Mouse (Mus musculus): Measurements from ENCODE around the gene Mrps33. TPM values are rescaled to one million over a fixed set of nuclear protein-coding genes. Genes with fewer than 3 reads are reported as not detected.

Mrps33 gene
- polyA plus RNA-seq, 1 experiment from 2014 or later, result 164 TPM

DNA sequence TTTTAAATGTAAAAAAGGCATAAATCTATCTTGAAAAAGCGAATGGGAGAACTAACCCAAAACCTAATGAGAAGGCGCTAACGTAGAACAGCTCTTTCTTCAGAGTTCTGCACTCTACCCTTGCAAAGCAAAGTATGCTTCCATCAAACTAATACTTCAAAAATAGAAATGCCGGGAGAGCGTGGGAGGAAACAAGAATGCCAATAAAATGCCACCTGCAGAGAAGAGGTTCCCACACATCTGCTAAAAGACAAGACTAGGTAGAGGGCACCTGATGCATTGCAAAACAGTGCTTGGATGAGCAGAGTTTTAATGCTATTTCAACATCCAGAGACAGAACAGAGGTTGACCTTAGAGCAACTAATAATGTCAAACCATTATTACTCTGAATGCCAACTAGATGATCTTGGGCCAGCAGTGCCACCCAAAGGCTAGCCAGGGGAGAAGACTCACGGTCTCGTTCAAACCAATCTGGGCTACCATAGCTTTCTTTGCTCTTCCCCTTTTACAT, 3.7 kb downstream of the Mrps33 start:
- no peak overlapping the region for H3K4me2 ChIP-seq (ENCODE audit: low read length)
- H3K4me1 ChIP-seq (ENCODE audit: control insufficient read depth, insufficient read depth, low read length), result peaks cover 3% of the 10 kb centered on the region; the same call in 1 of the 2 replicates
- H3K9me3 ChIP-seq (replicated peaks; ENCODE audit: control insufficient read depth, low read length, poor library complexity, severe bottlenecking), result no peaks in the 10 kb centered on the region
- no peak overlapping the region for H3K27ac ChIP-seq (ENCODE audit: low read length)
- H3K9ac ChIP-seq (ENCODE audit: low read depth, low read length), result no peak overlapping the region
- WGBS, result 95% methylated on average over 7 of the region's 7 CpGs
- no peaks in the 10 kb centered on the region for H3K27me3 ChIP-seq (ENCODE audit: control insufficient read depth, insufficient read depth, low read depth, low read length)
- no peaks in the 10 kb centered on the region for H3K36me3 ChIP-seq (ENCODE audit: control insufficient read depth, insufficient read depth, low read length)
- H3K4me3 ChIP-seq (ENCODE audit: low read depth, low read length), result no peak overlapping the region
- ATAC-seq, result no peak

DNA sequence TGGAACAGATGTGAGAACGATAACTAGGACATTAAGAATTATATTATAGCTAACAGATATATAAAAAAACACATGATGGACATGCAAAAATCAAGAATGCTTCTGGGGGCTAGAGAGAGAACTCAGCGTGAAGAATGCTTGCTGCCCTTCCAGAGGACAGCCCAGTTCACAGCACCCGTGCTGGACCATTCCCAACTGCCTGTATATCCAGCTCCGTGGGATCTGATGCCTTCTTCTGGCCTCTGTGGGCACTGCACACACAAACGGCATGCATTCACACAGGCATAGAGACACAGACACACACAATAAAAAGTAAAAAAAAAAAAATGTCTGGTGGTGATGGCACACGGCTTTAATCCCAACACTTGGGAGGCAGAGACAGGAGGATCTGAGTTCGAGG, 4.5 kb downstream of the Mrps33 start:
- H3K36me3 ChIP-seq (ENCODE audit: control insufficient read depth, insufficient read depth, low read length), result peaks cover 2% of the 10 kb centered on the region
- ATAC-seq, result no peak
- no peak overlapping the region for H3K4me2 ChIP-seq (ENCODE audit: low read length)
- H3K27me3 ChIP-seq (ENCODE audit: control insufficient read depth, insufficient read depth, low read depth, low read length), result no peaks in the 10 kb centered on the region
- no peaks in the 10 kb centered on the region for H3K9me3 ChIP-seq (replicated peaks; ENCODE audit: control insufficient read depth, low read length, poor library complexity, severe bottlenecking)
- peaks cover 3% of the 10 kb centered on the region; the same call in 1 of the 2 replicates for H3K4me1 ChIP-seq (ENCODE audit: control insufficient read depth, insufficient read depth, low read length)
- no peak overlapping the region for H3K4me3 ChIP-seq (ENCODE audit: low read depth, low read length)
- no peak overlapping the region for H3K27ac ChIP-seq (ENCODE audit: low read length)
- 87% methylated on average over 7 of the region's 7 CpGs for WGBS
- no peak overlapping the region for H3K9ac ChIP-seq (ENCODE audit: low read depth, low read length)

DNA sequence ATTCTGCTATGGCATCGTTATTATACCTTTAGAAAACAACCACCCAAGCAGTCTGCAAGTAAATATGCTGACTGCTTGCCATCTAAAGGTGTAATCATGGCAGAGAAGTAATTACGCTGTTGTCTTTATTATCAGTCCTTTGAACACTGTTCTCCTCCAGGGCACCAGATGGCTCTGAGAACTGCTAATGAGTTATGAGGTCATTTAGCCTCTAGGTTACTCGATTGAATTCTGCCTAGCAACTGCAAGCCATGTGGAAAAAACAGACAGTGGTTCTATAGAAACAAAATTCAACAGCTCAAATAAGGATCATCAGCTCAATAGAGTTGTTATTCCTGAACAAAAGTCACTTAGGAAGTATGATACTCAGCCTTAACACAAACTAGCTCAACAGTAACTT, 4.9 kb downstream of the Mrps33 start:
- Histone ChIP-seq H3K9ac (ENCODE audit: low read depth, low read length) (no peak overlapping the region), H3K9me3 (replicated peaks; ENCODE audit: control insufficient read depth, low read length, poor library complexity, severe bottlenecking) (no peaks in the 10 kb centered on the region), H3K27me3 (ENCODE audit: control insufficient read depth, insufficient read depth, low read depth, low read length) (no peaks in the 10 kb centered on the region), H3K4me1 (ENCODE audit: control insufficient read depth, insufficient read depth, low read length) (peaks cover 3% of the 10 kb centered on the region; the same call in 1 of the 2 replicates), H3K4me2 (ENCODE audit: low read length) (no peak overlapping the region), H3K4me3 (ENCODE audit: low read depth, low read length) (no peak overlapping the region), H3K27ac (ENCODE audit: low read length) (no peak overlapping the region), H3K36me3 (ENCODE audit: control insufficient read depth, insufficient read depth, low read length) (peaks cover 6% of the 10 kb centered on the region)
- no peak for ATAC-seq
- 35% methylated on average over 3 of the region's 3 CpGs for WGBS

DNA sequence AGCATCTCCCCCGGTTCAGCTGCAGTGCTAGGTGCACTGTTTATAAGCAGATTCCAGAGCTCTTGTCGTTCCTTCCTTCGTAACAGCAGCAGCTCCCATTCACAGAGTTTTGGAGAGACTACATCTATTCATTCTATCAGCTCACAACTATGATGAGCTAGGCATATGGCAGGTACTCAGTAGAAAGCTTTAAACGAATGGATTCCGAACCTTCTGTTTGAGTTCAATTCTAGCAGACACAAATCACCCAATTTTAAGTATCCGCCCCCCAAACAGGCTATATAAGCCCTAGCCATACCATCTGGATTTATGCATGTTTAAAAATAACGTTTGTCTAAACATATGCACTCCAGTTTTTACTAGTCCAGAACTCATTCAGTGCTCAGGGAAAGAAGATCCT, 9.8 kb downstream of the Mrps33 start:
- H3K9ac ChIP-seq (ENCODE audit: low read depth, low read length), result no peak overlapping the region
- H3K27ac ChIP-seq (ENCODE audit: low read length), result no peak overlapping the region
- peaks cover 13% of the 10 kb centered on the region for H3K36me3 ChIP-seq (ENCODE audit: control insufficient read depth, insufficient read depth, low read length)
- no peak for ATAC-seq
- WGBS, result 98% methylated on average over 7 of the region's 7 CpGs
- H3K4me2 ChIP-seq (ENCODE audit: low read length), result no peak overlapping the region
- no peak overlapping the region for H3K4me3 ChIP-seq (ENCODE audit: low read depth, low read length)
- no peaks in the 10 kb centered on the region for H3K9me3 ChIP-seq (replicated peaks; ENCODE audit: control insufficient read depth, low read length, poor library complexity, severe bottlenecking)
- H3K27me3 ChIP-seq (ENCODE audit: control insufficient read depth, insufficient read depth, low read depth, low read length), result no peaks in the 10 kb centered on the region
- no peaks in the 10 kb centered on the region for H3K4me1 ChIP-seq (ENCODE audit: control insufficient read depth, insufficient read depth, low read length)

DNA sequence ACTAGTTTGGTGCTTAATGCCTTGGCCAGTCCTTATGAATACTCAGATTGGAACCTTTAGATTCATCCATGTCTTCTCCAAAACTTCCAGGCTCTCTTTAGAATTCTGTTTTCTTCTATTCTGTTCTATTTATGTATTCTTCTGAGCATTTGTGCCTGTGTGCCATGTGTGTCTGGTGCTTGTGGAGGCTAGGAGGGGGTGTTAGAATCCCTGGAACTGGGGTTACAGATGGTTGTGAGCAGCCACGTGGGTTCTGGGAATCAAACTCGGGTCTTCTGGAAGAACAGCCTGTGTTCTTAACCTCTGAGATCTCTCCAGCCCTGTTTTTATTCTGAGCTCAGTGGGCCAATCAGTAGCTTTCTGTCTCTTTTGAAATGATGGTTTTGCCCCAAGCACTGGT, 13.7 kb downstream of the Mrps33 start:
- no peaks in the 10 kb centered on the region for H3K27me3 ChIP-seq (ENCODE audit: control insufficient read depth, insufficient read depth, low read depth, low read length)
- no peak overlapping the region for H3K4me3 ChIP-seq (ENCODE audit: low read depth, low read length)
- H3K4me1 ChIP-seq (ENCODE audit: control insufficient read depth, insufficient read depth, low read length), result no peaks in the 10 kb centered on the region
- no peak overlapping the region for H3K9ac ChIP-seq (ENCODE audit: low read depth, low read length)
- WGBS, result 61% methylated on average over 2 of the region's 2 CpGs
- no peak for ATAC-seq
- no peak overlapping the region for H3K27ac ChIP-seq (ENCODE audit: low read length)
- H3K4me2 ChIP-seq (ENCODE audit: low read length), result no peak overlapping the region
- no peaks in the 10 kb centered on the region for H3K9me3 ChIP-seq (replicated peaks; ENCODE audit: control insufficient read depth, low read length, poor library complexity, severe bottlenecking)
- H3K36me3 ChIP-seq (ENCODE audit: control insufficient read depth, insufficient read depth, low read length), result peaks cover 13% of the 10 kb centered on the region

DNA sequence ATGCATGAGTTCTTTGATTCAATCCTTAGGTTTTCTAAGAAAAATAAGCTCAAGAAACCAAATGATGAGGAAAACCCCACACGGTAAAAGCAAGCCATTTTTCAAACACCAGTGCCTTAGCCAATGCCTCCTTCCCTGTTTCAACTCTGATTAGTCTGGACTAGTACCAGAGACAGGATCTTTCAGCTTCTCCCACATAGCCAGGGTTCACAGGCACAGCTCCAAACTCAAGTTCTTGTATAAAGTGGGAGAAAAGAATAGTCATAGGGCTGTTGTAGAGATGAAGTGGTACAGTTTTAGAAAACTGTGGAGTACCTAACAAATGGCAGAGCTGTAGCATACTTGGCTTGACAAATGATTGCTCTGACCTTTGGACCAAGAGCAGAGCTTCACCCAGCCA, 14.6 kb downstream of the Mrps33 start:
- no peaks in the 10 kb centered on the region for H3K9me3 ChIP-seq (replicated peaks; ENCODE audit: control insufficient read depth, low read length, poor library complexity, severe bottlenecking)
- WGBS, result 91% methylated on average over 1 of the region's 1 CpGs
- H3K27me3 ChIP-seq (ENCODE audit: control insufficient read depth, insufficient read depth, low read depth, low read length), result no peaks in the 10 kb centered on the region
- no peak overlapping the region for H3K4me2 ChIP-seq (ENCODE audit: low read length)
- H3K4me3 ChIP-seq (ENCODE audit: low read depth, low read length), result no peak overlapping the region
- peaks cover 10% of the 10 kb centered on the region; the same call in 1 of the 2 replicates for H3K36me3 ChIP-seq (ENCODE audit: control insufficient read depth, insufficient read depth, low read length)
- no peaks in the 10 kb centered on the region for H3K4me1 ChIP-seq (ENCODE audit: control insufficient read depth, insufficient read depth, low read length)
- ATAC-seq, result no peak
- no peak overlapping the region for H3K9ac ChIP-seq (ENCODE audit: low read depth, low read length)
- no peak overlapping the region for H3K27ac ChIP-seq (ENCODE audit: low read length)

DNA sequence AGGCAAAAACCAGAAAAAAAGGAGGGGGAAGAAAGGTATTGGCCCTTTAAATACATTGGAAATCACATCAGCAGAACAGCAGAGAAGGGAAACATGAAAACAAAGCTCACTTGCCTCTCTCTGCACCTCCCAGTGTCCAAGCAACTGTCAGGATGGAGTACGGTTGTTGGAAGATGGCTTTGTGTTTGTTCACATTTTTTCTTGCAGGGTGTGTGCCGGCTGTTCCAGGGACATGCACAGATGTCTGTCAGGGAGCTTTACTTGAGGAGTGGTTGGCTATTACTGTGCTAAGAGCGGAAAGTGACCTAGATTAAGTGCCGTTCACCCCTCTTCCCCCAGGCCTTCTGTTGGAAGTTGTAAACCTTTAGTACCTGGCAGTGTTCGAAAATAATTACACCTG, 19.0 kb downstream of the Mrps33 start:
- no peaks in the 10 kb centered on the region for H3K9me3 ChIP-seq (replicated peaks; ENCODE audit: control insufficient read depth, low read length, poor library complexity, severe bottlenecking)
- no peaks in the 10 kb centered on the region for H3K36me3 ChIP-seq (ENCODE audit: control insufficient read depth, insufficient read depth, low read length)
- no peaks in the 10 kb centered on the region for H3K27me3 ChIP-seq (ENCODE audit: control insufficient read depth, insufficient read depth, low read depth, low read length)
- H3K4me3 ChIP-seq (ENCODE audit: low read depth, low read length), result no peak overlapping the region
- no peak overlapping the region for H3K4me2 ChIP-seq (ENCODE audit: low read length)
- no peak overlapping the region for H3K27ac ChIP-seq (ENCODE audit: low read length)
- no peak overlapping the region for H3K9ac ChIP-seq (ENCODE audit: low read depth, low read length)
- H3K4me1 ChIP-seq (ENCODE audit: control insufficient read depth, insufficient read depth, low read length), result no peaks in the 10 kb centered on the region
- ATAC-seq, result no peak
- 61% methylated on average over 5 of the region's 5 CpGs for WGBS

DNA sequence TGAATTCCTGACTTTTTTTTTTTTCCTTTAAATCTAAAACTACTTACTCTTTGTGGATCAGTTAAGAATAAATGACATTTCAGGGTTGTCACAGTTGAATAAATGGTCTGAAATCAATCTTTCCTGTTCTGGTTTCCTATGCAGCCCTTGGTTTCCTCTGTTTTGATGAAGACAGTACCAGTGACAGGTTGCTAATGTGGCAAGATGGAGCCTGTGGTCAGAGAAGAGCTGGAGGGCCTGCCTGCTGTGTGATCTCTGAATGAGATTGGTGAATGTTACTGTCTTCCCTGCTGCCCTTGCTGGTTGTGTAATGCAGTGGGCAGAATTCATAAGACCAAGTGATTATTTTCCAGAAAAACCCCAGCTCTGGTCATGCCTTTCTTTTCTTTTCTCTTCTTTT, 22.4 kb downstream of the Mrps33 start:
- ATAC-seq, result no peak
- H3K4me3 ChIP-seq (ENCODE audit: low read depth, low read length), result no peak overlapping the region
- no peaks in the 10 kb centered on the region for H3K36me3 ChIP-seq (ENCODE audit: control insufficient read depth, insufficient read depth, low read length)
- no peaks in the 10 kb centered on the region for H3K9me3 ChIP-seq (replicated peaks; ENCODE audit: control insufficient read depth, low read length, poor library complexity, severe bottlenecking)
- no peaks in the 10 kb centered on the region for H3K4me1 ChIP-seq (ENCODE audit: control insufficient read depth, insufficient read depth, low read length)
- H3K27me3 ChIP-seq (ENCODE audit: control insufficient read depth, insufficient read depth, low read depth, low read length), result no peaks in the 10 kb centered on the region
- no peak overlapping the region for H3K9ac ChIP-seq (ENCODE audit: low read depth, low read length)
- no peak overlapping the region for H3K4me2 ChIP-seq (ENCODE audit: low read length)
- H3K27ac ChIP-seq (ENCODE audit: low read length), result no peak overlapping the region

DNA sequence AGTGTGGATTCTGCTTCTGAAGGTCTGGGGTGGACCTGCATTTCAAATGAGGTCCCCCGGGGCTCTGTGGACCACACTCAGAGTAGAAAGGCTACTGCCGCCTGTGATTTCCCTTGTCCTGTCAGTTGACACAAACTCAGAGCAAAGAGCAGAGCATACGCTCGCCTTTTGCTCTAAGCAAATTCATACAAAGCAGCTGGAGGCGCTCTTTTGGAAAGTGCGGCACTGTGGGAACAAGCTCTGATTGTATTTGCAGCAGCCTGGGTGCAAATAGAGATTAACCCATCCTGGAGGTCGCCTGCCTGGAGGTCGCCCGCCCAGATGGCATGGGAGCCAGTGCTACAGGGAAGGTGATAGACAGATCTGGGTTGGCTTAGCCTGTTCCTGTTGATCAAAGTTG, 23.0 kb downstream of the Mrps33 start:
- WGBS, result 8% methylated on average over 9 of the region's 9 CpGs
- Histone ChIP-seq H3K4me3 (ENCODE audit: low read depth, low read length) (no peak overlapping the region), H3K9me3 (replicated peaks; ENCODE audit: control insufficient read depth, low read length, poor library complexity, severe bottlenecking) (no peaks in the 10 kb centered on the region), H3K27ac (ENCODE audit: low read length) (no peak overlapping the region), H3K4me2 (ENCODE audit: low read length) (no peak overlapping the region; the same call in 1 of the 2 replicates), H3K9ac (ENCODE audit: low read depth, low read length) (no peak overlapping the region), H3K4me1 (ENCODE audit: control insufficient read depth, insufficient read depth, low read length) (no peaks in the 10 kb centered on the region), H3K27me3 (ENCODE audit: control insufficient read depth, insufficient read depth, low read depth, low read length) (no peaks in the 10 kb centered on the region), H3K36me3 (ENCODE audit: control insufficient read depth, insufficient read depth, low read length) (no peaks in the 10 kb centered on the region)
- no peak for ATAC-seq

All from midbrain, embryonic 16.5 days (tissue).